Mouse (Mus musculus): ENCODE measurements around the gene Pbx4. TPM values are rescaled to one million over a fixed set of nuclear protein-coding genes. Genes with fewer than 3 reads are reported as not detected.

The Pbx4 gene
- polyA plus RNA-seq, 1 experiment from 2014 or later = 9.0 TPM

GRCm38 (mm10) chr8:69850926-69851506 is 18.7 kb downstream of the Pbx4 start:
- H3K4me2 ChIP-seq (ENCODE audit: low read depth, low read length) = no peak overlapping the region
- DNase-seq (ENCODE audit: low spot score) (no peak), ATAC-seq (ENCODE audit: low read depth) (no peak)
- no peaks in the 10 kb centered on the region for H3K36me3 ChIP-seq (ENCODE audit: control insufficient read depth, insufficient read depth, low read length)
- WGBS = 79% methylated on average over 7 of the region's 7 CpGs
- no peak overlapping the region for H3K4me3 ChIP-seq (ENCODE audit: low read depth, low read length)
- no peaks in the 10 kb centered on the region for H3K27me3 ChIP-seq (replicated peaks; ENCODE audit: control insufficient read depth, insufficient read depth, low read length)
- H3K27ac ChIP-seq (replicated peaks; ENCODE audit: low read depth, low read length) = no peak overlapping the region
- no peak overlapping the region for H3K9ac ChIP-seq (ENCODE audit: low read depth, low read length)
- no peaks in the 10 kb centered on the region for H3K4me1 ChIP-seq (ENCODE audit: control insufficient read depth, insufficient read depth, low read length)
- H3K9me3 ChIP-seq (ENCODE audit: control insufficient read depth, low read length) = no peaks in the 10 kb centered on the region

- H3K27ac ChIP-seq (replicated peaks; ENCODE audit: low read depth, low read length) = no peak overlapping the region
- no peak for ATAC-seq (ENCODE audit: low read depth)
- H3K36me3 ChIP-seq (ENCODE audit: control insufficient read depth, insufficient read depth, low read length) = no peaks in the 10 kb centered on the region
- H3K4me1 ChIP-seq (ENCODE audit: control insufficient read depth, insufficient read depth, low read length) = no peaks in the 10 kb centered on the region
- H3K4me2 ChIP-seq (ENCODE audit: low read depth, low read length) = no peak overlapping the region
- H3K9ac ChIP-seq (ENCODE audit: low read depth, low read length) = no peak overlapping the region
- 92% methylated on average over 10 of the region's 10 CpGs for WGBS
- no peaks in the 10 kb centered on the region for H3K9me3 ChIP-seq (ENCODE audit: control insufficient read depth, low read length)
- DNase-seq (ENCODE audit: low spot score) = no peak
- no peak overlapping the region for H3K4me3 ChIP-seq (ENCODE audit: low read depth, low read length)
- H3K27me3 ChIP-seq (replicated peaks; ENCODE audit: control insufficient read depth, insufficient read depth, low read length) = no peaks in the 10 kb centered on the region
These were observed 21.6 kb downstream of the Pbx4 start for GRCm38 (mm10) chr8:69853869-69854268.

- 62% methylated on average over 4 of the region's 4 CpGs for WGBS
- no peak for DNase-seq (ENCODE audit: low spot score)
These were observed 28.5 kb downstream of the Pbx4 start for GRCm38 (mm10) chr8:69860807-69861206.

GRCm38 (mm10) chr8:69861251-69861650 is 29.0 kb downstream of the Pbx4 start:
- ATAC-seq (ENCODE audit: low read depth) (no peak), DNase-seq (ENCODE audit: low spot score) (no peak)
- Histone ChIP-seq H3K9me3 (ENCODE audit: control insufficient read depth, low read length) (no peaks in the 10 kb centered on the region), H3K27me3 (replicated peaks; ENCODE audit: control insufficient read depth, insufficient read depth, low read length) (no peaks in the 10 kb centered on the region), H3K4me3 (ENCODE audit: low read depth, low read length) (no peak overlapping the region), H3K36me3 (ENCODE audit: control insufficient read depth, insufficient read depth, low read length) (no peaks in the 10 kb centered on the region), H3K4me2 (ENCODE audit: low read depth, low read length) (no peak overlapping the region), H3K4me1 (ENCODE audit: control insufficient read depth, insufficient read depth, low read length) (no peaks in the 10 kb centered on the region), H3K27ac (replicated peaks; ENCODE audit: low read depth, low read length) (no peak overlapping the region), H3K9ac (ENCODE audit: low read depth, low read length) (no peak overlapping the region)
- WGBS = 65% methylated on average over 2 of the region's 2 CpGs

More at GRCm38 (mm10) chr8:69860807-69861206, 28.5 kb downstream of the Pbx4 start:
- no peak overlapping the region for H3K9ac ChIP-seq (ENCODE audit: low read depth, low read length)
- H3K36me3 ChIP-seq (ENCODE audit: control insufficient read depth, insufficient read depth, low read length) = no peaks in the 10 kb centered on the region
- no peaks in the 10 kb centered on the region for H3K9me3 ChIP-seq (ENCODE audit: control insufficient read depth, low read length)
- no peak overlapping the region for H3K4me3 ChIP-seq (ENCODE audit: low read depth, low read length)
- no peak overlapping the region for H3K27ac ChIP-seq (replicated peaks; ENCODE audit: low read depth, low read length)
- H3K27me3 ChIP-seq (replicated peaks; ENCODE audit: control insufficient read depth, insufficient read depth, low read length) = no peaks in the 10 kb centered on the region
- no peak overlapping the region for H3K4me2 ChIP-seq (ENCODE audit: low read depth, low read length)
- ATAC-seq (ENCODE audit: low read depth) = no peak
- no peaks in the 10 kb centered on the region for H3K4me1 ChIP-seq (ENCODE audit: control insufficient read depth, insufficient read depth, low read length)

- Histone ChIP-seq H3K4me1 (ENCODE audit: control insufficient read depth, insufficient read depth, low read length) (no peaks in the 10 kb centered on the region), H3K27ac (replicated peaks; ENCODE audit: low read depth, low read length) (no peak overlapping the region), H3K27me3 (replicated peaks; ENCODE audit: control insufficient read depth, insufficient read depth, low read length) (no peaks in the 10 kb centered on the region), H3K4me3 (ENCODE audit: low read depth, low read length) (no peak overlapping the region), H3K4me2 (ENCODE audit: low read depth, low read length) (no peak overlapping the region), H3K9ac (ENCODE audit: low read depth, low read length) (no peak overlapping the region), H3K9me3 (ENCODE audit: control insufficient read depth, low read length) (no peaks in the 10 kb centered on the region), H3K36me3 (ENCODE audit: control insufficient read depth, insufficient read depth, low read length) (no peaks in the 10 kb centered on the region)
- 87% methylated on average over 5 of the region's 5 CpGs for WGBS
- ATAC-seq (ENCODE audit: low read depth) (no peak), DNase-seq (ENCODE audit: low spot score) (no peak)
These were observed 31.2 kb downstream of the Pbx4 start for GRCm38 (mm10) chr8:69863387-69864020.

- no peak for DNase-seq (ENCODE audit: low spot score)
- ATAC-seq (ENCODE audit: low read depth) = no peak
These were observed 31.9 kb downstream of the Pbx4 start for GRCm38 (mm10) chr8:69864180-69864579.

GRCm38 (mm10) chr8:69867696-69868326 is 35.5 kb downstream of the Pbx4 start:
- Histone ChIP-seq H3K36me3 (ENCODE audit: control insufficient read depth, insufficient read depth, low read length) (no peaks in the 10 kb centered on the region), H3K27me3 (replicated peaks; ENCODE audit: control insufficient read depth, insufficient read depth, low read length) (no peaks in the 10 kb centered on the region), H3K27ac (replicated peaks; ENCODE audit: low read depth, low read length) (no peak overlapping the region), H3K4me3 (ENCODE audit: low read depth, low read length) (no peak overlapping the region), H3K9ac (ENCODE audit: low read depth, low read length) (no peak overlapping the region), H3K4me2 (ENCODE audit: low read depth, low read length) (no peak overlapping the region), H3K4me1 (ENCODE audit: control insufficient read depth, insufficient read depth, low read length) (no peaks in the 10 kb centered on the region), H3K9me3 (ENCODE audit: control insufficient read depth, low read length) (no peaks in the 10 kb centered on the region)
- ATAC-seq (ENCODE audit: low read depth) = no peak
- 50% methylated on average over 5 of the region's 5 CpGs for WGBS
- DNase-seq (ENCODE audit: low spot score) = no peak

More at GRCm38 (mm10) chr8:69864180-69864579, 31.9 kb downstream of the Pbx4 start:
- no peaks in the 10 kb centered on the region for H3K9me3 ChIP-seq (ENCODE audit: control insufficient read depth, low read length)
- no peaks in the 10 kb centered on the region for H3K27me3 ChIP-seq (replicated peaks; ENCODE audit: control insufficient read depth, insufficient read depth, low read length)
- no peak overlapping the region for H3K9ac ChIP-seq (ENCODE audit: low read depth, low read length)
- H3K4me1 ChIP-seq (ENCODE audit: control insufficient read depth, insufficient read depth, low read length) = no peaks in the 10 kb centered on the region
- no peaks in the 10 kb centered on the region for H3K36me3 ChIP-seq (ENCODE audit: control insufficient read depth, insufficient read depth, low read length)
- H3K4me2 ChIP-seq (ENCODE audit: low read depth, low read length) = no peak overlapping the region
- H3K4me3 ChIP-seq (ENCODE audit: low read depth, low read length) = no peak overlapping the region
- 58% methylated on average over 5 of the region's 5 CpGs for WGBS
- no peak overlapping the region for H3K27ac ChIP-seq (replicated peaks; ENCODE audit: low read depth, low read length)

- ATAC-seq (ENCODE audit: low read depth) = no peak
- H3K4me2 ChIP-seq (ENCODE audit: low read depth, low read length) = no peak overlapping the region
- H3K27ac ChIP-seq (replicated peaks; ENCODE audit: low read depth, low read length) = no peak overlapping the region
- no peaks in the 10 kb centered on the region for H3K4me1 ChIP-seq (ENCODE audit: control insufficient read depth, insufficient read depth, low read length)
- WGBS = 81% methylated on average over 11 of the region's 11 CpGs
- no peaks in the 10 kb centered on the region for H3K27me3 ChIP-seq (replicated peaks; ENCODE audit: control insufficient read depth, insufficient read depth, low read length)
- no peaks in the 10 kb centered on the region for H3K36me3 ChIP-seq (ENCODE audit: control insufficient read depth, insufficient read depth, low read length)
- no peaks in the 10 kb centered on the region for H3K9me3 ChIP-seq (ENCODE audit: control insufficient read depth, low read length)
- no peak for DNase-seq (ENCODE audit: low spot score)
- H3K4me3 ChIP-seq (ENCODE audit: low read depth, low read length) = no peak overlapping the region
- no peak overlapping the region for H3K9ac ChIP-seq (ENCODE audit: low read depth, low read length)
These were observed 37.9 kb downstream of the Pbx4 start for GRCm38 (mm10) chr8:69870003-69870765.

Measured in embryonic facial prominence, embryonic 14.5 days (tissue).